Mouse (Mus musculus): ENCODE data around the gene Fshr. TPM values are rescaled to one million over a fixed set of nuclear protein-coding genes. Genes with fewer than 3 reads are reported as not detected.

Gene Fshr
- polyA plus RNA-seq, 1 experiment, result not detected

DNA sequence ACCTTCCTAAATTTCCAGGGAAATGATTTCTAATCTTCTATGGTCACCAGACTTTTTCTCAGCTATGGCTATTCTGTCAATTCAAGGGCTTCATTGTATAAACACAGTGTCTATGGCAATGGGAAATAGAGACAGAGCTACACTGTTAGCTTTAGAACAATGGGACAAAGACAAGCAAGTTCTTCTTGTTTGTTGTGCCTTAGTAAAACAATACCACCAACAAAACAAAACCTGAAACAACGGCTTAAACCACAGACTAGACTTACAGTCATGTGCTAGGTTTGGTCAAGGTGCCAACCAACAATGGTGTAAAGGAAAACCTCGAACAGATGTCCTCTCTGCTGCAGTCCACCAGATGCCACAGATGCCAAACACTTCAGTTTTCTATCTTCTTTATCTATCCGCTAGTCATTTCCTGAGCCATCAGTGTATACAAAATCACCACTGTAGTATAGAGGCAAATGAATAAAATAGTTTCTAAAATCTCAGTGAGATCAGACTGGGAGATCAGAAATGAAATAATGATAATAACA lies 149.4 kb downstream of the Fshr start:
- no peaks in the 10 kb centered on the region for H3K9me3 ChIP-seq (replicated peaks; ENCODE audit: control insufficient read depth, insufficient read depth, low read length, poor library complexity, severe bottlenecking)
- H3K4me3 ChIP-seq (ENCODE audit: low read depth, low read length), result no peak overlapping the region
- H3K4me1 ChIP-seq (ENCODE audit: control insufficient read depth, insufficient read depth, low read length), result no peaks in the 10 kb centered on the region
- H3K9ac ChIP-seq (ENCODE audit: low read depth, poor library complexity, severe bottlenecking), result no peak overlapping the region
- H3K36me3 ChIP-seq (ENCODE audit: control insufficient read depth, insufficient read depth, low read length, poor library complexity, severe bottlenecking), result no peaks in the 10 kb centered on the region
- H3K27ac ChIP-seq (ENCODE audit: insufficient read depth, low read length), result no peak overlapping the region
- no peak for TF ChIP-seq CTCF (IDR thresholded peaks at IDR 0.05; ENCODE audit: low read depth, low read length)
- TF ChIP-seq EP300 (IDR thresholded peaks at IDR 0.05; ENCODE audit: insufficient read depth, low read depth, low read length), result no peak
- no peak for TF ChIP-seq POLR2A (IDR thresholded peaks at IDR 0.05; ENCODE audit: insufficient read depth, low read length)
- no peaks in the 10 kb centered on the region for H3K27me3 ChIP-seq (ENCODE audit: control insufficient read depth, insufficient read depth, low read length, poor library complexity, severe bottlenecking)

DNA sequence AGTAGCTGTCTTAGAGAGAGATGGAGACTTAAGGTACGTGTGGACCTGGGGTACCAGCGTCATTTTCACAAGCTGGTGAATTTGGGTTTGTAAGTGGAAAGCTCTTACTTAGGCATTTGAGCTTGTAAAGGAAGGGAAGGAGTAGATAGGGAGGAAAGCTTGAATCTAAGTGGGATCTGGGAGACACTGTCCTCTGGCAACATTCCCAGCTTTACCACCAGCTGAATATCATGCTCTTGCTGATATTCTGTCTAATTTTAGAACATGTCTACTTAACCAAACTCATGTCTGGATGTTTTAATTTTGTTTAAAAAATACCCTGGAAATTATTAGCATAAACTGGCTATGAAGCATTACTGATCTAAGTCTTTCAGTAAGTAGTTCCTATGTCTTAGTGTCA lies 151.4 kb downstream of the Fshr start:
- Histone ChIP-seq H3K4me3 (ENCODE audit: low read depth, low read length) (no peak overlapping the region), H3K27me3 (ENCODE audit: control insufficient read depth, insufficient read depth, low read length, poor library complexity, severe bottlenecking) (no peaks in the 10 kb centered on the region), H3K9ac (ENCODE audit: low read depth, poor library complexity, severe bottlenecking) (no peak overlapping the region), H3K27ac (ENCODE audit: insufficient read depth, low read length) (no peak overlapping the region), H3K36me3 (ENCODE audit: control insufficient read depth, insufficient read depth, low read length, poor library complexity, severe bottlenecking) (no peaks in the 10 kb centered on the region), H3K4me1 (ENCODE audit: control insufficient read depth, insufficient read depth, low read length) (no peaks in the 10 kb centered on the region), H3K9me3 (replicated peaks; ENCODE audit: control insufficient read depth, insufficient read depth, low read length, poor library complexity, severe bottlenecking) (no peaks in the 10 kb centered on the region)
- TF ChIP-seq EP300 (IDR thresholded peaks at IDR 0.05; ENCODE audit: insufficient read depth, low read depth, low read length) (no peak), POLR2A (IDR thresholded peaks at IDR 0.05; ENCODE audit: insufficient read depth, low read length) (no peak), CTCF (IDR thresholded peaks at IDR 0.05; ENCODE audit: low read depth, low read length) (no peak)

DNA sequence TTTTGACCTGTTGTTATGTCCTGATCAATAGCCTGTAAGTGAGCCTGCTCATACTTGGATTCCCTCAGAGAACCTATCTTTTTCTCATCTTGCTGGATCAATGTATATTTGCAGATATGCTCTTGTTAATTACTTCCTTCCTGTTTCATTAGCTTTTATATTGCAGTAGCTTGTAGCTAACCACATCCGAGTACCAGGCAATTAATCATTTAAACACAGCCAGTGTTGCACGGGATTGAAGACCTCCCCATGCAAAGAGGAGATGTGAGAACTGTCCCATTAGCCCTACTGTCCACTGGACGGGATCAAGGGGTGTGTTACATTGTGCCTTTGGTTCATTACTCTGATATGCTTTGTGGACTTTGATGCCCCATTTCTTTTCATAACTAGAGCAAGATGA lies 154.5 kb downstream of the Fshr start:
- no peaks in the 10 kb centered on the region for H3K27me3 ChIP-seq (ENCODE audit: control insufficient read depth, insufficient read depth, low read length, poor library complexity, severe bottlenecking)
- H3K27ac ChIP-seq (ENCODE audit: insufficient read depth, low read length), result no peak overlapping the region
- H3K4me3 ChIP-seq (ENCODE audit: low read depth, low read length), result no peak overlapping the region
- H3K4me1 ChIP-seq (ENCODE audit: control insufficient read depth, insufficient read depth, low read length), result no peaks in the 10 kb centered on the region
- TF ChIP-seq POLR2A (IDR thresholded peaks at IDR 0.05; ENCODE audit: insufficient read depth, low read length) (no peak), CTCF (IDR thresholded peaks at IDR 0.05; ENCODE audit: low read depth, low read length) (no peak), EP300 (IDR thresholded peaks at IDR 0.05; ENCODE audit: insufficient read depth, low read depth, low read length) (no peak)
- H3K36me3 ChIP-seq (ENCODE audit: control insufficient read depth, insufficient read depth, low read length, poor library complexity, severe bottlenecking), result no peaks in the 10 kb centered on the region
- no peaks in the 10 kb centered on the region for H3K9me3 ChIP-seq (replicated peaks; ENCODE audit: control insufficient read depth, insufficient read depth, low read length, poor library complexity, severe bottlenecking)
- no peak overlapping the region for H3K9ac ChIP-seq (ENCODE audit: low read depth, poor library complexity, severe bottlenecking)

DNA sequence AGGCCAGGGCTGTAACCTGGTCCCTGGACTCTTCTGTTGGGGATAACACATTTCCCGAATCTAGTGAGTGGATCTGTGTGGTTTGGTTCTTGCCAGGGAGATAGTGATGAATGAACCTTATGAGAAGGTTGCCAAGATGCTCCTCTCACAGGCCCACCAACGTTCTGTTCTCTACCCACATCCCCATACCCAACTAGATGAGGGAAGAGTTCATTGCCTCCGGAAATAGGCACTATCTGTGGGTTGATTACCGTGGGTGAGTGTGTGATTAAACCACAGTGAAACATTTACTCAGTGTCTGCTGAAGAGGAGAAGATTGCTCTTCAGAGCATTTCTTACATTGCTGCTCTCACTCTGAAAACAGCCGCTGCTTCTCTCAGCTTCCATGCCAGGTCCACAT lies 163.8 kb downstream of the Fshr start:
- Histone ChIP-seq H3K36me3 (ENCODE audit: control insufficient read depth, insufficient read depth, low read length, poor library complexity, severe bottlenecking) (no peaks in the 10 kb centered on the region), H3K4me3 (ENCODE audit: low read depth, low read length) (no peak overlapping the region), H3K27me3 (ENCODE audit: control insufficient read depth, insufficient read depth, low read length, poor library complexity, severe bottlenecking) (no peaks in the 10 kb centered on the region), H3K27ac (ENCODE audit: insufficient read depth, low read length) (no peak overlapping the region), H3K9ac (ENCODE audit: low read depth, poor library complexity, severe bottlenecking) (no peak overlapping the region), H3K9me3 (replicated peaks; ENCODE audit: control insufficient read depth, insufficient read depth, low read length, poor library complexity, severe bottlenecking) (peaks cover 3% of the 10 kb centered on the region; the same call in 1 of the 2 replicates), H3K4me1 (ENCODE audit: control insufficient read depth, insufficient read depth, low read length) (no peaks in the 10 kb centered on the region)
- TF ChIP-seq POLR2A (IDR thresholded peaks at IDR 0.05; ENCODE audit: insufficient read depth, low read length), result no peak
- no peak for TF ChIP-seq EP300 (IDR thresholded peaks at IDR 0.05; ENCODE audit: insufficient read depth, low read depth, low read length)
- TF ChIP-seq CTCF (IDR thresholded peaks at IDR 0.05; ENCODE audit: low read depth, low read length), result no peak

DNA sequence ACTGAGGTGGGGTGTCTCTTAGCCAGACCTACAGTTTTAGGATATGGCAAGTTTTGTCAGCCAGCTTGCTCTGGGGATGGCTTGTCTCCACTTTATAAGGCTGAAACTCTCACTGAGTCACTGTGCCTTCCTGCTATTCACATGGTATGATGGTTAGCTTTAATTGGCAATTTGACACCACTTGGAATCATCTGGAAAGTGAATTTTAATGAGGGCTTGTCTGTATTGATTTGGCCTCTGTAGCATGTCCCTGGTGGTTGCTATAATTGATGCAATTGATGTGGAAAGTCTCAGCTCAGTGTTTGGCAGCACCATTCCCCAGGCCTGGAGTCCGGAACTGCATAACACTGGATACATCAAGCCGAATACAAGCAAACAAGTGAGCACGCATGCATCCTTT lies 164.4 kb downstream of the Fshr start:
- Histone ChIP-seq H3K4me1 (ENCODE audit: control insufficient read depth, insufficient read depth, low read length) (no peaks in the 10 kb centered on the region), H3K36me3 (ENCODE audit: control insufficient read depth, insufficient read depth, low read length, poor library complexity, severe bottlenecking) (no peaks in the 10 kb centered on the region), H3K9me3 (replicated peaks; ENCODE audit: control insufficient read depth, insufficient read depth, low read length, poor library complexity, severe bottlenecking) (peaks cover 3% of the 10 kb centered on the region; the same call in 1 of the 2 replicates), H3K4me3 (ENCODE audit: low read depth, low read length) (no peak overlapping the region), H3K27me3 (ENCODE audit: control insufficient read depth, insufficient read depth, low read length, poor library complexity, severe bottlenecking) (no peaks in the 10 kb centered on the region), H3K27ac (ENCODE audit: insufficient read depth, low read length) (no peak overlapping the region), H3K9ac (ENCODE audit: low read depth, poor library complexity, severe bottlenecking) (no peak overlapping the region)
- TF ChIP-seq POLR2A (IDR thresholded peaks at IDR 0.05; ENCODE audit: insufficient read depth, low read length) (no peak), EP300 (IDR thresholded peaks at IDR 0.05; ENCODE audit: insufficient read depth, low read depth, low read length) (no peak), CTCF (IDR thresholded peaks at IDR 0.05; ENCODE audit: low read depth, low read length) (no peak)

DNA sequence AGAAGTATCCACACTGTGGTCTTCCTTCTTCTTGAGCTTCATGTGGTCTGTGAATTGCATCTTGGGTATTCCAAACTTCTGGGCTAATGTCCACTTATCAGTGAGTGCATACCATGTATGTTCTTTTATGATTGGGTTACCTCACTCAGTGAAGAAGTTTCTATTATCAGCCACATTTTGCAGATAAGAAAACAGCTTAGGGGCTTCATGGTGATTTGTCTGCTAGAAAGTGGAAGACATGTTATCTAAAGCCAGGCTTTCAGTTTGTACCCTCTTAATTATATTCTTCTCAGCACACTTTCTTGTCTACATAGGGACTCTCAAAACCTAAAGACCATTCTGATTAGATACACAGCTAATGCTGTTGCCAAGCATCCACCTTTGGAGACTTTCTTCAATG lies 165.8 kb downstream of the Fshr start:
- no peaks in the 10 kb centered on the region for H3K4me1 ChIP-seq (ENCODE audit: control insufficient read depth, insufficient read depth, low read length)
- peaks cover 3% of the 10 kb centered on the region; the same call in 1 of the 2 replicates for H3K9me3 ChIP-seq (replicated peaks; ENCODE audit: control insufficient read depth, insufficient read depth, low read length, poor library complexity, severe bottlenecking)
- no peak overlapping the region for H3K9ac ChIP-seq (ENCODE audit: low read depth, poor library complexity, severe bottlenecking)
- H3K27me3 ChIP-seq (ENCODE audit: control insufficient read depth, insufficient read depth, low read length, poor library complexity, severe bottlenecking), result no peaks in the 10 kb centered on the region
- H3K4me3 ChIP-seq (ENCODE audit: low read depth, low read length), result no peak overlapping the region
- no peak for TF ChIP-seq CTCF (IDR thresholded peaks at IDR 0.05; ENCODE audit: low read depth, low read length)
- no peak for TF ChIP-seq POLR2A (IDR thresholded peaks at IDR 0.05; ENCODE audit: insufficient read depth, low read length)
- TF ChIP-seq EP300 (IDR thresholded peaks at IDR 0.05; ENCODE audit: insufficient read depth, low read depth, low read length), result no peak
- H3K36me3 ChIP-seq (ENCODE audit: control insufficient read depth, insufficient read depth, low read length, poor library complexity, severe bottlenecking), result no peaks in the 10 kb centered on the region
- H3K27ac ChIP-seq (ENCODE audit: insufficient read depth, low read length), result no peak overlapping the region

Data from ES-Bruce4 (cell line).